Mouse (Mus musculus): ENCODE measurements around the gene Mical2.

Gene Mical2

DNA sequence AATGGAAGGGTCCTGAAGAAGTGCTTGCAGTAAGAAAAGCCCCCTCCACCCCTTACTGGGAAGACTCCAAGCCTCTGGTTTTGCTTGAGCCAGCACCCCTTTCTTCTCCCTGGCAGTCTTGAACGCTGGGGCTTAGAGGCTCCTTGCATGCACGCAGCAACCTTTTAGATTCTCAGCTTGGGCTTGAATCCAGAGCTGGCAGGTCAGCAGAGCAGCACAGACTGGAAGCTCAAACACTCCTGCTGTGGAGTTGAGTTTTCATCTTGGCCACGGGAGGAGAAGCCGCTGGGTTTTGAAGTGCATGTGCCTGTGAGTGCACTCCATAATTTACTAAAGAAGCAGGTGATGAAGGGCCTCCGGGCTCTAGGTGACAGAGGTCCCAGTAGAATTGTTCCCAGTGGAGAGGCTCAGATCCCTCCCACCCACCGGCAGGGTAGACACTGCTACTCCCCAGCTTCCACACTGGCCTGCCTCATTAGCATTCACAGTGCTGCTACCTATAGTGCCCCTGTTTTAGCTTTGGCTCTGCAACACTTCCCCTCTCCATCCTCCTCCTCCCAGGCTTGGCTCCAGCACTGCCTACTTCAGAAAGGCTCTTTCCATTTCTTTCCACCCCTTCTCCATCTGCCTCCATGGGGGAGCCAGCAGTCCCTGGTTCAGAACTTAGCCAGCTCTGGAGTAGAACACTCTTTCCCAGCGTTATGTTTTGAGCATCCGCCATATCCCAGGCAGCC is 15.7 kb downstream of the Mical2 start:
- no peak for DNase-seq (ENCODE audit: low spot score)

DNA sequence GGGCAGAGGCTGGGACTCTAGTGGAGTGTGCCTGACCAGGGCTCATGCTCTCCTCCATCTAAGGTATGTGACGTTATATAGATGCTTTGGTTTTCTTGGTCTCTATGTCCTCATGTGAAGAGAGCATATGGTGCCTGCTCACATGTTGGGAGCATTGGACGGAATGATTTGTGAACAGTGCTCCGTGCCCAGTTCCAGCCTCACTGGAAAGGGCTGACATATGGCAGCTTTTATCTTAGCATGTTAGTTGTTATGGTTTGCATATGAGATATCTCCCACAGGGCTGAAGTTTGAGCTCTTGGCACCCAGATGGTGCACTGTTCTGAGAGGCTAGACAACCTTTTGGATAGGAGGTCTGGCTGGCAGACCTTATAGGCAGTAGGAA is 16.3 kb downstream of the Mical2 start:
- DNase-seq (ENCODE audit: low spot score): no peak

DNA sequence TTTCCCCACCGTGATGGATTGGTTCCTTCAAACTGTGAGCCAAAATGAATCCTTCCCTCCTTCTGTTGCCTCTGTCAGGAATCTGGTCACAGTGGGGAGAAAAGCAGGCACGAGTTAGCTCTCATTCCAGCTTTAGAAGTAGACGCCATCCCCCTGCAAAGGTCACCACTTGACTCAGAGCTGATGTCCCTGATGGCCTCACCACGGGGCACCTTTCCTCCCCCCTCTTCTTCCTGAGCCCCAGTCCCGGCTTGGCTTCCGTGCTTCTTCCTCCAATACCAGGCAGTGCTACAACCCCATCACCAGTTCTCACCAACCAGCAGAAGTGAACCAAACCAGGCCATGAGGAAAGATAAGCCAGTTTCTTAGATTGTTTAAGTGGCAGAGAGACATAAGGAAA is 16.9 kb downstream of the Mical2 start:
- DNase-seq (ENCODE audit: low spot score): no peak

GRCm38 (mm10) chr7:112244071-112244470 is 18.4 kb downstream of the Mical2 start:
- no peak for DNase-seq (ENCODE audit: low spot score)

GRCm38 (mm10) chr7:112244683-112245082 is 19.0 kb downstream of the Mical2 start:
- no peak for DNase-seq (ENCODE audit: low spot score)

- no peak for DNase-seq (ENCODE audit: low spot score)
These were observed 20.3 kb downstream of the Mical2 start for GRCm38 (mm10) chr7:112245839-112246438.

DNA sequence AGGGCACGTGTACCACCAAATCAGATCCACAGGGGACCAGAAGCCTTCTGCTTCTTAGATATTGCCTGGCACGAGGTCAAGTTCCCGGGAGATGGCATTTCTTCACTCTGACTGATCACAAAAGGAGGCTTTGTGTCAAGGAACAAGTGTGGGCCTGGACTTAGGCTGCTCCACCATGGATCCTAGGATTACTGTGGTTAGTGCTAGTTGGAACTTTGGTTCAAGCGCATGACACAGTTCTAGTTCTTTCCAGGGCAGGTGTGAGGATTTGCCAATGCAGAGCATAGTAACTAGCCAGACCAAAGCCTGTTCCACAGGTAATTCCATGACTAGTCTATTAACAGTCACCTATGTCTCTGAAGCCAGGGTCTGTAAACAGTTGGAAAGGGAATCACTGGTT is 20.8 kb downstream of the Mical2 start:
- DNase-seq (ENCODE audit: low spot score): no peak

GRCm38 (mm10) chr7:112247890-112248289 is 22.2 kb downstream of the Mical2 start:
- no peak for DNase-seq (ENCODE audit: low spot score)

DNA sequence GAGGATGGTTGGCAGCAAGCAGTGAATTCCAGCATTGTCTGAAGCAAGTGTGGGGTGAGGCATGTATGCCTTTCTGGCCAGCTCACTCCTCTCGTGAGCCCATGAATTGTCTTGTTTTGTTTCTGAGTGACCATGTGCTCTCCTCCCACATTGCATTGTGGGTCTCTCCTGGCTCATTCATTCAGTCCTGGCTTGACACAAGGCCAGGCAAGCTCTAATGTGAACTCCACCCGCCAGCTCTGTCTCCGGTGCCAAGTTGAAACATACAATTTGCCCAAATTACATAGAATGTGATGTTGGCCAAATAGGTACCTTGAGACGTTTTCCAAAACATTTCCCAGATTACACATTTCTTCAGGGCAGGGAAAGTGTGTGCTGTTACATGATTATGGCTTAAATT is 23.8 kb downstream of the Mical2 start:
- DNase-seq (ENCODE audit: low spot score): no peak

GRCm38 (mm10) chr7:112252065-112252464 is 26.4 kb downstream of the Mical2 start:
- no peak for DNase-seq (ENCODE audit: low spot score)

- DNase-seq (ENCODE audit: low spot score): no peak
These were observed 28.6 kb downstream of the Mical2 start for GRCm38 (mm10) chr7:112254233-112254632.

DNA sequence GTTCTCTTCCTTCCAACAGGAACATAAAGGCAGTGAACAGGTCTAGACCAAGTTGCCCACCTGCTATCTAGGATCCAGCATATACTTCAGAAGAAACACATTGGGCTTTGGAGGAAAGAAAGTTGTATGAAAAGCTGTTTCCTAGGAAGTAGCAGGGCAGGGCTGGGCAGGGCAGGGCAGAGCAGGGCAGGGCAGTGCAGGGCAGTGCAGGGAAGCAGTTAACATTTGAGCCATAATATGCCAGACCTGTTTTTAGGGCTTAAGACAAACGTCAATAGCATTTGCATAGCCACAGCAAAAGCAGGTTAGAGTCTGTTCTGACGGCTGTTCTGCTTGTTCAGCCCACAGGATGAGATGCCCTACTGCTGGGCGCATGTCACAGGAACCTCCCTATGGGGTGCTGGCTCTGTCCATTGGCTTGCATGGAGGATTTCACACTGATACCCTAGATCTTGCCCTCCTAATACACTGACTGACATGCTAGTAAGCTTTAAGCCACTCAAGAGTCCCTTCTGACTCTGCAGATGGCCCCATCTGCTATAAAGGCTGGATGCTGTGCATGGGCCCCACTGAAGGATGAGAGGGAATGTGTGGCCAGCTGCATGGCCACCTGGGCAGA is 29.7 kb downstream of the Mical2 start:
- DNase-seq (ENCODE audit: low spot score): no peak

- no peak for DNase-seq (ENCODE audit: low spot score)
These were observed 32.8 kb downstream of the Mical2 start for GRCm38 (mm10) chr7:112258338-112258903.

- DNase-seq (ENCODE audit: low spot score): no peak
These were observed 33.6 kb downstream of the Mical2 start for GRCm38 (mm10) chr7:112259286-112259685.

DNA sequence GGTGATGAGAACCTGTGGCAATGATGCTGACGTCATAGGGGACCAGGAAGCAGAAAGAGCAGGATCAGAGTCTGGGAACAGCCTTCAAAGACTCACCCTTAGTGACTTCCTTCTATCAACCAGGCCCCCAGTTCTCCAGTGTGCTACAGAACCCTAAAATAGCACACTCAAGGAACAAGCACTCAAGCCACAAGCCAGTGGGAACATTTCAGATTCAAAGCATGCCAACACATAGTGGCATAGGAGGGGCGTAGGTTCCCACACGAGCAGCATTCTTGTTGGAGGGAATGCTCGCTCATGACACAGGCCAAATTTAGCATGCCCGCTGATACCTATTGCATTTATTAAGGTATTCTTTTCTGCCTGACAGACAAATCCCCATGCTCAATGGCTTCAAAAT is 35.5 kb downstream of the Mical2 start:
- DNase-seq (ENCODE audit: low spot score): no peak

DNA sequence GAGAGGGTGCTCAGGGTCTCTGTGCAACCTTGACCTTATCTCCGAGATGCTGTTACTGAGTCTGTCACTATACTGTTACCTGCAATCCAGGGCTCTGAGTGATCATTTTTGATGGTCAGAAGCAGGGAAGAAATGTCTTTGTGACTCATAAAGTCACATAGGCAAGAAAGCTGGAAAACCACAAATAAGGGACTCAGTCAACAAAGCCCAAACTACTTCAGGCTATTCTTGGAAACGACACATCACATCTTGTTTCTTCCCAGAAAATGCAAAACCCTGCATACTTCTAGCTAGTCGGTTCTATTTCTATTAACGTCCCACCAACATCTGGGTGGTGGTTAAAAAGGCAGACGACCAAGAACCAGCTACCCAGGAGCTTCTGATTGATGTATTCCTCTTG is 41.6 kb downstream of the Mical2 start:
- no peak for DNase-seq (ENCODE audit: low spot score)

DNA sequence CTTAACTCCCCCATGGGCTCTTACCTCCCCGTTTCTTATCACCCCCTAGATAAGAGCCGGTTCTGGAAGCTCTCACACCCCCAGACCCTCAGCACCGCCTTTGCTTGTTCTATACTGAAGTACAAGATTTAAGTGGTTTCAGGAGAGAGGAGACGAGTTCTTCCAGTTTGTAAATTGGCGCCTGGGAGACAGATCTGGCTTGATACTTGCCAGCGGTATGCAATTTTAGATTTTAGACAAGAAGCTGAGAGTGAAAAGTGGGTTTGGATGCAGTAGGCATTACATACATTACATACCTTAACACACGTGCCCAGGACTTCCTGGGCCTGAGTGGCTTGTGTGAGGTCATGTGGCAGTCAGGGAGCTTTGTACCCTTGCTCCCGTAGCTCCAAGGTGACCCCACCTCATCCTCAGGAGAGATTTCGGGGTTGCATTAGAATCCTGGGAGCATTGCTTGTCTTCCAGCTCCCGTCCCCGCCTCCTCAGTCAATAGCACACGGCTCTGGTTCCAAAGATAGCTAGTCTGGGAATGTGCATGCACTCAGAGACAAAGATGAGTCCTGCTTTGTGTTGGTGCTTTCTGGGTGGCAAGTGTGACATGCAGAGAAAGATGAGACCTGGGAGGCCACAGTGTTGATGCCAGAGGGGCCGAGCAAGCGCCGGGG is 43.2 kb downstream of the Mical2 start:
- DNase-seq (ENCODE audit: low spot score): no peak

GRCm38 (mm10) chr7:112270870-112271269 is 45.2 kb downstream of the Mical2 start:
- no peak for DNase-seq (ENCODE audit: low spot score)

- DNase-seq (ENCODE audit: low spot score): no peak
These were observed 46.0 kb downstream of the Mical2 start for GRCm38 (mm10) chr7:112271627-112272026.

DNA sequence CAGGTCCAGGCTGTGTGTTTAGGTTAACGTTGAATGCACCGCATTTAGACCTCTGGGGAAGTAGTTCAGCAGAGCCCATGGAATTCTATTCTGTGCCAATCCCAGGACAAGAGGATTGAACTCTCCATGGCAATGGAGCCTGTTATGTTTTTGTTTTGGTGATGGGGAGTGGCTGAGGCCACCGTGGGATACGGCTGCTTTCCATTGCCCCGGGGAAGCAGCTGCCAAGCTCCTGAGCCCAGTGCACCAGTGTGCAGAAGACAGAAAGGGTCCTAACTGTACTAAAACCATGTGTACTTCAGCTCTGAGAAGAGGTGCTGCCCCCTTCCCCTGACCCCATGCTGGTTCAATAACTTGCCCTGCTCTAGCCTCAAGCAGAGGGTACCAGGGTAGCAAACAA is 47.0 kb downstream of the Mical2 start:
- no peak for DNase-seq (ENCODE audit: low spot score)

GRCm38 (mm10) chr7:112273451-112273850 is 47.8 kb downstream of the Mical2 start:
- no peak for DNase-seq (ENCODE audit: low spot score)

DNA sequence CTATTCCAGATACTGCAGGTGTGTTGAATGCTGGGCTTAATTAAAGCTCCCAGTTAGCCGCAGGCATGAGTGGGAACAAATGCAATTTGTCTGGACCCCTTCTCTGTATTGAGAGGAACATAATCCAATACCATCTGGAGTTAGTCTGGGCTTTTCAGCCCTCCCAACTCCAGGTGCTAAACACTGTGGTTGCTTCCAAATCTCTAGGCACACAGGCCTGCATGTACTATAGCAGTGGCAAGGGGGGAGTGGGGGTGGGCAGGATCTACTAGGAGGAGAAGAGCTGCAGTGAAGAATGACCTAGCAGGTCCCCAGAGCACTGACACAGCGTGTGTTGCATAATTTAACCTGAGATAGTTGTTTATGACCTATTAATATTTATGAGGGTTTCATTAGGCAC is 49.0 kb downstream of the Mical2 start:
- no peak for DNase-seq (ENCODE audit: low spot score)

DNA sequence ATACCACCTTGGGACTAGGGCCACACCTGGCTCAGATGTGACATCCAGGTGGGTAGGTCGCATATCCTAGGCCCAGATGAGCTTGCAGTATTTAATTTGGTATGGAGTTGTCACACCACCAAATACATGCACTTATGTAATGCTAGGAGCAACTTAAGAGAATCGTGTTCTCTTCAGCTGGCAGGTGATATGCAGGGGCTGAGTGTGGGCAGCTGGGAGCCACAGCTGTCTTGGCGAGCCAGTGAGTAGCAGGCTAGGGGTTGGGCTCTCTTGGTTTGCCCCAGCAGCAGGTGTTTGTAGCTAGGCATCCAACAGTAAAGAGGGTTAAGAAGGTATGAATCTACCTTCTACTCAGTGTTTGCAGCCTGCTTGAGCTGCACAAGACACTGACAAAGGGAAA is 49.4 kb downstream of the Mical2 start:
- DNase-seq (ENCODE audit: low spot score): no peak
